Mouse (Mus musculus): ENCODE data around the gene Keap1. TPM values are rescaled to one million over a fixed set of nuclear protein-coding genes. Genes with fewer than 3 reads are reported as not detected.
"Not testable (repeated sequence)": the region's sequence is repeated elsewhere in the genome, so short reads cannot be mapped to it uniquely, and the experiment has no call there.

Keap1 gene
- 10 to 100 TPM; 38.6 to 40.8 TPM for total RNA-seq (2021)
- long read RNA-seq, experiment 1, transcript Keap1-201 (6 exons, 3,172 nt) = major isoform, 13 of 28 reads
- long read RNA-seq, experiment 1, transcript Keap1-202 (5 exons, 3,614 nt) = minor isoform, 6 of 28 reads
- long read RNA-seq, experiment 1, partial matches to known transcripts = 5 of 28 reads
- long read RNA-seq, experiment 1, other reads (novel, unspliced or antisense) = 1 of 28 reads
- long read RNA-seq, experiment 2, transcript Keap1-201 (6 exons, 3,172 nt) = major isoform, 10 of 23 reads
- long read RNA-seq, experiment 2, partial matches to known transcripts = 3 of 23 reads
- long read RNA-seq, experiment 2, other reads (novel, unspliced or antisense) = 4 of 23 reads

DNA sequence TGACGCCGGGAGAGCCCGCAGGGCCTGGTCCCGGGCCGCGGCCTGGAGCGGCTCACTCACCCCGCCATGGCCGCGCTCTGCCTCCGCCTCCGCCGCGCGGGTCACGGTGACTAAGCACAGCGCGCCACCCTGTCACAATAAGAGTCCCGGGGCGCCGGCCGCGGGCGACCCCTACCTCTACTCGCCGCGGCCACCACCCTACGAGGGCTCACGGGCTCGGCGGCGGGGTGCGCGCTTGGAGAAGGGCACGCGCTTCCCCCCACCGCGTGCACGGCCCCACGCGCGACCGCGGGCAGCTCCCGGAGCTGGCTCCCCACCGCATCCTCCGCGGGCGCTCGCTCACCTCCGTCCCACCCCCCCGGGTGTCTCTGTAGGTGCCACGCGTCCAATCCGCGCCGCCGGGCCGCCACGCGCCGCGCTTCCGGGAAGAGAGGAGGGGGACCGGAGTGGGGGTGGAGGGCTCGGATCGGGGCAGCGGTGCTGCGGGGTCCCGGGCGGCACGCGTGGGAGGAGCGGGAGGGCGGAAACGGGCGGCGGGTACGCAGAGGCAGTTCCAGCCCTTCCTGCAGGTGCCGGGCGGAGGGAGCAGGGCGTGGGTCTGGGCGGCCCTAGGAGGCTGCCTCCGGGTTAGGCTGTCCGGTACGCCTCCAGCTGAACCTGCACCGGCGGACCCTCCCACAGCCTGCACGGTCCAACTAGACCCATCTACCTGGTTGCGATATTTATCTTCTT is at the start of gene Keap1:
Gene Keap1, minus strand, starts transcription at position 629 of the 732 bp plus-strand sequence.
- intact Hi-C loops (cut with DNase I) = loop anchor here (5.0 kb wide), 2 partner anchors 38 to 118 kb away; no protein-coding TSS in a partner anchor
- peak; percentile 88 for DNase-seq

DNA sequence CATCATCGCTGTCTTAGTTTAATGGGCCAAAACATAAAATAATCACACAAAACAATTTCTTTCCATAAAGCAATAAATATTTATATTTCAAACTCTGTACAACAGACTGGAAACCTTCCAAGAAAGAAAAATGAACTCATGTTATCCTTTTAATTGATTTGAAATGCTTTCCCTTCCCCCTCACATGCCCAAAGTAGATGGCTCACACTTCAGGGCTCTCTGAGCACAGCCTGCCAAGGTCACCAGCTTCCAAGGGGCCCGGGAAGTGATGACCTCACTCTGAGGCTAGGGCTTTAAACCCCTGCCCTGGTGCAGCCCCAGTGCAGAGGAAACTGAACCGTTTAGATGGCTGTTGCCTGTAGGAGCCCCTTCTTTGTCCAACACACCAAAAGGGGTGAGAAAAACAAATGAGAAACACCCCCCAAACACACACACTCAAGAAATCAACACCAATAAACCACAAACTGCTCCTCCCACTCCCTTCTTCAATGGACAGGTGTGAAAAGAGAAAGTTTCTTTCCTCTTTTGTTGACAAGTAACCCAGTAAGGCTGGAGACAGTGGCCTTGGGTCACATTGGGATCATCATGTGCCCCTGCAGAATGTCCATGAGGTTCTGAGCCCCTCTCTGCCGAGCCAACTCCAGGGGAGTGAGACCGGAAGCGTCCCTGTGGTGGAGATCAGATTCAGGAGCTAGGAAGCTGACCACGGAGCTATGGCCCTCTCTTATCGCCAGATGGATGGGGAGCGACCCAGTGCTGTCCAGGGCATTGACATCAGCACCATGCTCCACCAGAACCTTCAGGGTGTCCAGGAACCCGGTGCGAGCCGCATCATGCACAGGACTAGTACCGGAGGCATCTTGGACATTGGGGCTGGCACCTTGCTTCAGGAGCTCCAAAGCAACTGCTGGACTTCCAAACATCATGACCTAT is 49.5 kb upstream of the Keap1 start:
- intact Hi-C loops (cut with DNase I) = no loop called here

DNA sequence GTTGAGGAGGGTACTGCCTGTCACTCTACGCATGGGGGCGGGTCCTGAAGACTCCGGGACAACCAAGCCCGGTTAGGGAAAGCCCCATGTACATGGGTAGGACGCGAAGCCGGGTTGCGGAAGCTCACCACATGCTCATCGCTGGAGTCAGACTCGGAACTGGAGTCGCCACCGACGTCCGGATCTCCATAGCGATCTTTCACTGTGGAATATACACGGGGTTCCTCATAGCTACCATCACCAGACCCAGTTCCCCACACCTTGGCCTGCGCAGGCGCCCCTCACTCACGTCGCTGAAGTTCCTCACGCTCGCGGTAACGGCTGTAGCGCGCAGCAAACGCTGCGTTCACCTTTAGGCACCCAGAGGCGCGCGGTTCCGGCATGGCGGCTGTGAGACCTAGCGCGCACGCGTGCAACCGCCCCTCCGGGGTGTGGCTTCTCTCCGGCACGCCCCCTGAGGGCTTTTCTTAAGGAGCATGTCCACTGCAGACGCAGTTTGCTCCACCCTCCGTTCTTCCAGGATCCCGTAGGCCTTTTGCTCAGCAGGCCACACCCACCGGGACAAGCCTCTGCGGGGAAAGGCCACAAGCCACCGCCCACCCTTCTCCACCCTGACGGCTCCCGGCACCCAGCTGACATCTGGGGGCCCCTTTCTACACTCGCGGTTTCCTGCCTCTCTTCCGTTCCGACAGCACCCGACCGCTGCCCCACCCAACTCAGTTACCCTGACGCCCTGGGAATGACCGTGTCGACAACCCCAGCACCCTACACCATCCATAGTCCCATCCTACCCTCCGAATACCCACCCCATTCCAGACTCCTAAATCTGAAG is 48.6 kb upstream of the Keap1 start, which contains the start of gene Kri1:
Gene Kri1, minus strand, starts transcription at position 399 of the 832 bp plus-strand sequence.
- DNase-seq = peak; percentile 97 to 98
- intact Hi-C loops (cut with DNase I) = loop anchor here (2.0 kb wide), 1 partner anchor 45 kb away; no protein-coding TSS in a partner anchor

More for the DNA sequence above, 49.5 kb upstream of the Keap1 start:
- DNase-seq = peak in 1 of 2 experiments; percentile 29

GRCm38 (mm10) chr9:21286753-21287152 is 47.6 kb upstream of the Keap1 start:
- intact Hi-C loops (cut with DNase I) = loop anchor here (2.0 kb wide), 1 partner anchor 44 kb away; no protein-coding TSS in a partner anchor
- no peak for DNase-seq

- intact Hi-C loops (cut with DNase I) = loop anchor here (2.0 kb wide), 1 partner anchor 17 kb away; no protein-coding TSS in a partner anchor
- no peak for DNase-seq
Measured at GRCm38 (mm10) chr9:21283994-21284393, 44.8 kb upstream of the Keap1 start.

- DNase-seq = no peak
- intact Hi-C loops (cut with DNase I) = no loop called here
Measured at GRCm38 (mm10) chr9:21283591-21283990, 44.4 kb upstream of the Keap1 start.

- intact Hi-C loops (cut with DNase I) = loop anchor here (5.0 kb wide), 1 partner anchor 40 kb away; the partner anchor contains the start of gene Keap1
- DNase-seq = no peak
Measured at GRCm38 (mm10) chr9:21277776-21278175, 38.6 kb upstream of the Keap1 start.

DNA sequence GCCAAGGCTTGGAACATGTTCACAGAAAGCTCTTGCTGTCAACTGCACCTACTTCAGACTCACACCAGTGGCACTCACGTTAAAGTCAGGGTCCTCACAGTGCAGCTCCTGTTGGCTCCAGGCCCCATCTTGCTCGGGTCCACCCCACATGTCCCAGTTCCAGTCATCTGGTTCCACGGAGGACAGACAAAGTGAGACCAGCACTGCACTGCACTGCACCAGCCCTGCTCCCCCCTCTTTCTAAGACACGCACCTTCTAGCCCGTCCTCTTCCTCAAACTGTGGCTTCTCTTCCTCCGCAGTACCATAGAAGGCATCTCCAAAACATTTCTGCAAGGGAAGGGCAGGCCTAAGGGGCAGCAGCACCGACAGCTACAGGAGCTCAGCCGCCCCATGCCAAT is 37.1 kb upstream of the Keap1 start:
- DNase-seq = no peak
- intact Hi-C loops (cut with DNase I) = loop anchor here (5.0 kb wide), 1 partner anchor 39 kb away; the partner anchor contains the start of gene Keap1

GRCm38 (mm10) chr9:21275727-21276126 is 36.6 kb upstream of the Keap1 start:
- intact Hi-C loops (cut with DNase I) = loop anchor here (5.0 kb wide), 1 partner anchor 38 kb away; the partner anchor contains the start of gene Keap1
- no peak for DNase-seq

GRCm38 (mm10) chr9:21275013-21275710 is 36.0 kb upstream of the Keap1 start:
- no peak for DNase-seq
- intact Hi-C loops (cut with DNase I) = loop anchor here (5.0 kb wide), 1 partner anchor 38 kb away; the partner anchor contains the start of gene Keap1

GRCm38 (mm10) chr9:21274336-21274735 is 35.2 kb upstream of the Keap1 start:
- intact Hi-C loops (cut with DNase I) = no loop called here

GRCm38 (mm10) chr9:21273520-21274228 is 34.5 kb upstream of the Keap1 start:
- intact Hi-C loops (cut with DNase I) = no loop called here
- DNase-seq = no peak

More at GRCm38 (mm10) chr9:21274336-21274735, 35.2 kb upstream of the Keap1 start:
- no peak for DNase-seq

- intact Hi-C loops (cut with DNase I) = no loop called here
- no peak for DNase-seq
Measured at GRCm38 (mm10) chr9:21273094-21273493, 33.9 kb upstream of the Keap1 start.

DNA sequence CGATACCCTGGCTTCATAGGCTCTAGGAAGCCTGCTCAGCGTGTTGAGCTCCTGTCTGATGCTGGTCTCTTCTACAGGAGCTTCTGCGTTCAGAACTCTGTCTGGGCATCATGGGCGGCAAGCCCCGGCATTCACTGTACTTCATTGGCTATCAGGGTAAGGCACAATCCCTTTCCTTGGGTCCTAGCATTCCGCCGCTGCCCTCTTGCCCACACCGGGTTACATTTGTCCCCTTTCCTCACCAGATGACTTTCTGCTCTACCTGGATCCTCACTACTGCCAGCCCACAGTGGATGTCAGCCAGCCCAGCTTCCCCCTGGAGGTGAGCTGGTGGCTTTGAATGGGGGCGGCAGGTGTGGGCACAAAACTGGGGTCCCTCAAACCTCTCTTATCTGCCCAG is 33.2 kb upstream of the Keap1 start:
- intact Hi-C loops (cut with DNase I) = no loop called here
- DNase-seq = no peak

DNA sequence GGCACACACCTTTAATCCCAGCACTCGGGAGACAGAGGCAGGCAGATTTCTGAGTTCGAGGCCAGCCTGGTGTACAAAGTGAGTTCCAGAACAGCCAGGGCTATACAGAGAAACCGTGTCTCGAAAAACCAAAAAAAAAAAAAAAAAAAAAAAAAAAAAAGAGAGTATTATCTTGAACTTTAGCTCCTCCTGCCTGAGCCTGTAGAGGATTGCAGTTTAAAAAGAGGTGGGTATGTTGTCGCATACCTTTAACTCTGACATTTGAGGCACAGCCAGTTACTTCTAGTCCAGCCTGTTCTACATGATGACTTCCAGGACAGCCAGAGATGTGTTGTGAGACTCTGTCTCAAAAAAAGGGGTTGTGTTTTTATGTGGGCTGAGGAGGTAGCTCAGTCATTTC is 30.4 kb upstream of the Keap1 start:
- intact Hi-C loops (cut with DNase I); DNase-seq: not testable (repeated sequence)

DNA sequence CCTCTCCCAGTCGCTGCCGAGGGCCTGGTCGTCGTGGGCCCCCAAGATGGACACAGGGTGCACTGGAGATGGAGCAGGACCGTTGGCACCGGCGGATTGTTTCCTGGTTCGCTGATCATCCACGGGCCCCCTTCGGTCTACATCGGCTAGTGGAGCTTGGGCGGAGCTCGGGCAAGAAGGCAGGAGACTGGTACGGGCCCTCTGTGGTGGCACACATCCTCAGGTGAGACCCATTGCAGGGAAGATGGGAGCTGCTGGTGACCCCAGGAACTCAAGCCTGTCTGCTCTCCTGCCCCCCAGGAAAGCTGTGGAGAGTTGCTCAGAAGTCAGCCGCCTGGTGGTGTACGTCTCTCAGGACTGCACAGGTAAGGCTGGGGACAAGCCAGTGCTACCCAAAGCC is 29.1 kb upstream of the Keap1 start:
- intact Hi-C loops (cut with DNase I) = no loop called here
- no peak for DNase-seq

GRCm38 (mm10) chr9:21266889-21267288 is 27.7 kb upstream of the Keap1 start:
- no peak for DNase-seq
- intact Hi-C loops (cut with DNase I) = loop anchor here (2.0 kb wide), 1 partner anchor 18 kb away; no protein-coding TSS in a partner anchor

DNA sequence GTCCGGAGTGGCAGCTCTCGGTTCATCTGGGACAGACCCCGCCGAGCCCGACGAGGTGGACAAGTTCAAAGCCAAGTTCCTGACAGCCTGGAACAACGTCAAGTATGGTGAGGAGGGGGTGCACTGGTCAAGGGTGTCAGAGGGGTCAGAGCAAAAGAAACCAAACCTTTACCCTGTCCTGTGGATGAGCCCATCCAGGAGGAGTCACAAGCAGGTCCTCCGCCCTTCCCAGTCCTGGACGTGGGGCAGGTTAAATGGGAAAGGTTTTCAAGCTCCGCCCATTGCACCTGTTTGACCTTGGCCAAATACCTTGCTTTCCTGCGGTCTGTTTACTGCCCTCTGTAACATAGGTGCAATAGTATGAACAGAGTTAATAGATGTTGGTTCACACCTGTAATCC is 26.4 kb upstream of the Keap1 start:
- intact Hi-C loops (cut with DNase I) = loop anchor here (2.0 kb wide), 1 partner anchor 19 kb away; no protein-coding TSS in a partner anchor

More for the DNA sequence above, 26.4 kb upstream of the Keap1 start:
- DNase-seq = no peak
